Mouse (Mus musculus): ENCODE results near the gene Arhgap31.

- TF ChIP-seq POLR2A (IDR thresholded peaks at IDR 0.05; ENCODE audit: extremely low read depth, insufficient read depth, low read length) = no peak
- TF ChIP-seq CTCF (IDR thresholded peaks at IDR 0.05; ENCODE audit: extremely low read depth, insufficient read depth, low read length) = no peak
Measured at GRCm38 (mm10) chr16:38706782-38707181, 6.3 kb downstream of the Arhgap31 start.

All from cortical plate, adult 2 months (tissue).